Mouse (Mus musculus) gonadal fat pad, adult 2 months (tissue): ENCODE results near the gene Wdr83os. TPM values are rescaled to one million over a fixed set of nuclear protein-coding genes. Genes with fewer than 3 reads are reported as not detected.

Experiments used
- DNase-seq: peaks from one replicate; pipeline ENCODE4 v3.0.0-alpha.2; 2012; ENCODE audit warnings: low read depth
- polyA plus RNA-seq: library from polyadenylated mRNA; depleted of rRNA; stranded (reverse); fragments of >200 nt; gene quantifications from 2 replicates; pipeline ENCODE4 v1.2.3, GENCODE M21; 2012; rRNA removed

The Wdr83os gene
- polyA plus RNA-seq: 170 and 198 TPM in 2 replicates

GRCm38 (mm10) chr8:85080532-85081215 is at the start of gene Wdr83os:
Wdr83os (plus strand) TSS chr8:85080740.
- DNase-seq: no peak

GRCm38 (mm10) chr8:85032622-85033311 is 47.8 kb upstream of the Wdr83os start:
- DNase-seq: no peak

GRCm38 (mm10) chr8:85033867-85034266 is 46.7 kb upstream of the Wdr83os start:
- DNase-seq: no peak

- no peak for DNase-seq
These were observed 45.8 kb upstream of the Wdr83os start for GRCm38 (mm10) chr8:85034764-85035163.

GRCm38 (mm10) chr8:85035165-85035727 is 45.3 kb upstream of the Wdr83os start:
- no peak for DNase-seq

DNA sequence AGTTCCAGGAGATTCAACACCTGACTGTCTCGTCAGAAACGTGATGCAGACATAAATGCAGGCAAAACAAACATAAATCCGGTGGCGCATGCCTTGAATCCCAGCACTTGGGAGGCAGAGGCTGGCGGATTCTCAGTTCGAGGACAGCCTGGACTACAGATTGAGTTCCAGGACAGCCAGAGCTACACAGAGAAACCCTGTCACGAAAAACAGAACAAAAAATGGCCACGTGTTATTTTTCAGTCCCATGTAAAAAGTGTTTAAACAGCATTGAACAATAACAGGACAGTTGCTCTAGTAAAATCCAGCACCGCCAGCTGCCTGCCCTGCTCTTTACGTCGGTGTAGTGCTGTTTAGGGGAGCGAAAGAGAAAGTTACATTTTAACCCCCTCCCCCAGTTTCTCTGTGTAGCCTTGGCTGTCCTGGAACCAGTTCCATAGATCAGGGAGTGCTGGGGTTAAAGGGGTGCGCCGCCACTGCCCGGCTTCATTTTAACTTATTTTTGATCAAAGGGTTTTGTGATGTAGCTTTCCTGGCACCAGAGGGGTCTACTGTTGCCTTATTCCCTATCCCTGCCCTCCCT is 44.7 kb upstream of the Wdr83os start:
- no peak for DNase-seq

- DNase-seq: no peak
These were observed 44.2 kb upstream of the Wdr83os start for GRCm38 (mm10) chr8:85036381-85036717.

GRCm38 (mm10) chr8:85036718-85037365 is 43.7 kb upstream of the Wdr83os start, which contains the start of gene Tnpo2:
Tnpo2 (plus strand) TSS chr8:85036915.
- DNase-seq: no peak

DNA sequence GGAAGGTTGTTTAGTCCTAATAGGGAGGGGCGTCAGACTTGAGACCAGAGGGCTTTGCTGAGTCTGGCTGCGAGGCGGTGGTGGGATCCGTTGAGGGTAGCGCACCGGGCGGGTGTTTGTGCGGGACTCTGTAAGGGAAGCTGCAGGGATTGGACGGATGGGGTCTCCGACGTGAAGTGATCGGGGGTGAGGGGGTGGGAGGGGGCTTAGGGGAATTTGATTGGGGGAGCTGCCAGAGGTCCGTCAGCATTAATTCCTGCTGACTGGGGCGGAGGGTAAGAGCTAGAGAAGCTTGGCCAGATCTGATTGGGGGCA is 43.2 kb upstream of the Wdr83os start:
- DNase-seq: no peak

DNA sequence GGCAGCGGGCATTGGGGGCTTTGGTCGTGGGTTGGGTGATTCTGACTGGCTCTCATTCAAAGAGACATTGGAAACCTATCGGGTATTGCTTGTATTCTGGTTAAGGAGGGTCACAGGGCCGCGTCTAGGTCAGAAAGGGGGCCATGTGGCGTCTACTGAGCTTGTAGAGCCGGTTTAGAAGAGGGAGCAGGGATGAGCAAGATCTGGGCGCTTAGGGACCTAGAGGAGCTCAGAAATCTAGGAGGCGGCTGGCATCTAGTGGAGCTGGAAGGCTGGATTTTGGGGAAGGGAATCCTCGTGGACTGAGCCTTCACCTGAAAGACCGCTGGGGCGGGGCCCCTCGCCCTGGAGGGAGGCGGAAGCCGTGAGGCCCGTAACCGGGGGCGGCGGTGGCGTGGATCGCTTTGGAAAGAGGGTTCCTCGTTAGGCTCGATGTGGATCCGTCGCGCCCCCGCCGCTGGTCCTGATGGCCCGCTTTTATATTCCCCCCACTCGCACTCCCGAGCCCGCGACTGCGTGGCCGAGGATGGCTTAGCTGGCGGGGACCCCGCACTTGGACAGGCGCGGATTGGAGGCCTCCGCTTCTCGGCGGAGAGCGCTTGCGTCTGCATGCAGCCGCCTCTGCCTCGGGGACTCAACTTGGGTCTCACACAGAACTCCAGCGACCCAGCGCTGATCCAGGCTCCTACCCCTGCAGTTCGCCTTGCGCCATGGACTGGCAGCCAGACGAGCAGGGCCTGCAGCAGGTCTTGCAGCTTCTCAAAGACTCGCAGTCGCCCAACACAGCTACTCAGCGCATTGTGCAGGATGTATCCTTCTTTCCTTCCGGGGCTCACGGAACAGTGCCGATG is 42.6 kb upstream of the Wdr83os start:
- no peak for DNase-seq

DNA sequence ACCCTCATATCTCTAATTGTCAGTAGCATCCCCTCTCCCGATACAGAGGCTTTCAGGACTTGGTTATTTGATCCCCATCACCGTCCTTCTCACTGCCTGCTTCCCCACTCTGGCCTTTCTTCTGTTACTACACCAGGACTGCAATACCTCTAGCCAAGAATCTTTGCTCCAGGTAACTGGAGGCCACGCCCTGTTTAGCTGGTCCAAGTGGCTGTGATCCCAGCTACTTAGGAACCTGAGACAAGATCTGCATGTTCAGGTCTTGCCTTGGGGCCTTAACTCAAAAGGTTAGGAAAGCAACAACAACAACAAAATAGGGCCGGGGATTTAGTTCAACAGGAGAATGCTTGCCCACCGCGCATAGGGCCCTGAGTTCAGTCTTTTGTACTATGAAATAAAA is 36.9 kb upstream of the Wdr83os start:
- peak; percentile 90 for DNase-seq

DNA sequence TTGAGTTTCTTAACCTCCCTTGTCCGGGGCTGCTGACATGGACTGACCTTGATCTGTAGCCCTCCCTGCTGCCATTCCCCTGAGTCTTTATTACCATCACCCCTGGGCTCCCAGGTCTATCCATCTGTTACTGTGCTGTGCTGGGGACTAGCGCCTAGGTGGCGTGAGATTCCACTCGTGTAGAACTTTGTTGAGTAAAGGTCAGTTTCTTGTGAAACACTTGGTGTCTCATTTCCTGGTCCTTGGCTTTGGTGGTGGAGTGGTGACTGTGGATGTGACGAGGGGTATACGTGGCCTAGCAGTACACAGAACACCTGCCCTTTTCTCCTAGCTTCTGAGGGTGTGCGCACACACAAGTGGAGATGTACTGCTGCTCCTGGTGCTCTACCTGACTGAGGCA is 23.2 kb upstream of the Wdr83os start:
- no peak for DNase-seq

DNA sequence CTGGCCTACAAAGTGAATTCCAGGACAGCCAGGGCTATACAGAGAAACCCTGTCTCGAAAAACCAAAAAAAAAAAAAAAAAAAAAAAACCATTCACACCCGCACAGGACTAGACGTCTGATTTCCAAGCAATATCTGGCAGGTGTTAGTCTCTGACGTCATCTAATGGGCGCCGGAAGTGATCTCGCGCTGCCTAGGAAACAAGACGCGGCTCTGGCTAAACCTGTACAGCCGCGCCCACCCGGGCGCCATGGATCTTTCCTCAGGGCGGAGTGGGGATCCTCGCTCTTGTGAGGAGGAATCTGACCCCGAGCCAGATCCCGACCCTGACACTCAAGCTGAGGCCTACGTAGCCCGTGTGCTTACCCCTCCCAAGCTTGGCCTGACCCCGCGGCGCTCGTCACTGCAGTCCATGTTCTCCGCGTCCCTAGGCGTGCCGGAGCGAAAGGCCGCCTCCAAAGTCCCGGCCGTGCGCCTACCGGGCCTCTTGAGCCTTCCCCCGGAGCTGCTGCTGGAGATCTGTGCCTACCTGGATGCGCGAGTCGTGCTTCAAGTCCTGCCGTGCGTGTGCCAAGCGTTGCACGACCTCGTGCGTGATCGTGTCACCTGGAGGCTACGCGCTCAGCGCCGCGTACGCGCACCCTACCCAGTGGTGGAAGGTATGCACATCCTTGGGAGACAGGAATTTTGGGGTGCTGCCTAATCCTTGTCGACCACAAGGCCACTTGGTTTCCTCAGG is 20.5 kb upstream of the Wdr83os start, which contains the start of gene Fbxw9:
TSS of gene Fbxw9 (plus strand) at position 177 of the 738 bp plus-strand sequence.
- DNase-seq: no peak

DNA sequence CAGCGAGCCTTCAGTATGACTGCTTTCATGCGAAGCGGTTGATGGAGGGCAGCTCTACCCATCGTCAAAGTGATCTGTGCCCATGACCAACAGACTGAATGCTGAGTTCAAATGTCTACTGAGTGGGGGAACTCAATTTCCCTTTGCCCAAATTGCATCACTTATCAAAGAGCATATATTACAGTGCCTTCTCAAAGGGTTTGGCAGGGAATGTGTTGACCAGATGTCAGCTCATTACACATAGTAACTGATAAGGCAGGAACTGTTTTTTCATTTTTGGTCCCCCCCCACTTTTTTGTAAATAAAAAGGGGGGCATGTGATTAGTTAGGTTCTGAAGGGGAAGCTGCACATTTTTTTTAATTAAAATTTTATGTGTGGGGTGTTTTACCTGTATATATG is 17.9 kb upstream of the Wdr83os start:
- DNase-seq: no peak

DNA sequence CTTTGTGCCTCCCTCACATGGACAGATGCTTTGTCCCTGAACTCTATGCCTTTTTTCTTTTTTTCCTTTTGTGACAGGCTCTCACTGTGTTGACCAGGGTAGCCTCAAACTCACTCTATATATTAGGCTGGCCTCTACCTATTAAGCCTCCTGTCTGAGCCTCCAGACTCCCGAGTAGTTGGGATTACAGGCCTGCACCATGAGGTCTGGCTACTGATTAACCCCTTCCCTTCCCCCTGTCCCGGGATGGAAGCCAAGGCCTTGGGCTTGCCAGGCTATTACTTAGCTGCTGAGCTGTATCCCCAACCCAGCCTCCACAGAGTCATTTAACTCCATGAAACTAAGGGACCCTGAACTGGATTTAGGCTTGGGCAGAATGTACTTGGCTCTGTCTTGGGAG is 15.3 kb upstream of the Wdr83os start:
- no peak for DNase-seq

- peak; percentile 64 for DNase-seq
These were observed 13.4 kb upstream of the Wdr83os start for GRCm38 (mm10) chr8:85067155-85067554.

DNA sequence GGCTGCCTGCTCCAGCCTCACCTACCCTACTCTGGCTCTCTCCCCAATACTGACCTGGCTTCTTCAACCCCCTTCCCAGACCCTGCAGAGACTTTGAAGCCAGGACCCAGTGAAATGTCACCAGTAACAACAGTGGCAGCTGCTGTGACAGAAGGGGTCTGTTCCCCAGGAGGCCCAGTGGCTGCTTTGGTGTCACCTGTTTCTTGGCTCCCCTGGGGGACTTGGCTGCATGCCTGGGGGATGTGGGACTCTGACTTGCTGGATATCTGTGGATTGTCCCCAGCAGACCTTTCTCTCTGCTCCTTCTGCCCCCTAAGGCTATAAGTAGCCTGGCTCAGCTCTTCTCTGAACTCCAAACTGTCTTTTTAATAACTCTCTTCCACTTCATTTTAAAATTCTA is 12.6 kb upstream of the Wdr83os start, which contains the start of gene Gm5741:
TSS of gene Gm5741 (minus strand) at position 1 of the 400 bp plus-strand sequence.
- no peak for DNase-seq

DNA sequence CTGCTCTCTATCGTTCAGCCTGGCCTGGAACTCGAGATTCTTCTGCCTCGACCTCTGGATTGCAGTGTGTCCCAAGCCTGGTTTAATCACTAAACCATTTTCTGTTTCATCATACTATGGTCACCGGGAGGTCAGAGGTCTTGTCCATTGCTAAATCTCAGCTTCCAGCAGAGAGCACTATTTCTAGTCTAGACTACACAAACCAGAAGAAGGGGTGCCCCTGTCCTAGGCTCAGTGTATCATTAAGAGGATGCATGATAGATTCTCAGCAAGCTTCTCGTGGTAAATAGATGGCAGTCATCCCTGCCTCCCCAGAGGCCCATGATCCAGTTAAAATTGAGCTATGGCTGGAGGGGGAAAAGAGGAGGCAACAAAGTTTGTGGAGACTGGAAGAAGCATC is 9.5 kb upstream of the Wdr83os start:
- no peak for DNase-seq

GRCm38 (mm10) chr8:85071514-85072281 is 8.8 kb upstream of the Wdr83os start, which contains the start of gene Dhps:
Dhps (plus strand) TSS chr8:85071757.
- DNase-seq: no peak
